Mouse (Mus musculus) right cerebral cortex, adult 18-20 months (tissue): Measurements from ENCODE around the gene Cldn19.

Source experiments
- DNase-seq: peaks from one replicate; pipeline ENCODE4 v3.0.0; 2022; ENCODE audit warnings: mixed read lengths

The Cldn19 gene

GRCm38 (mm10) chr4:119255351-119255750, at the start of gene Cldn19:
Gene Cldn19, plus strand, starts transcription at chr4:119255414.
- no peak for DNase-seq

GRCm38 (mm10) chr4:119216667-119217066, 38.5 kb upstream of the Cldn19 start:
- DNase-seq, result no peak

- DNase-seq, result no peak
Measured at GRCm38 (mm10) chr4:119218169-119218568, 37.0 kb upstream of the Cldn19 start, which contains the start of gene Tmem269. Gene Tmem269, minus strand, starts transcription at chr4:119218217.

GRCm38 (mm10) chr4:119223696-119224095, 31.5 kb upstream of the Cldn19 start:
- DNase-seq, result peak; percentile 41

- DNase-seq, result no peak
Measured at GRCm38 (mm10) chr4:119224534-119224933, 30.7 kb upstream of the Cldn19 start.

GRCm38 (mm10) chr4:119225719-119226118, 29.5 kb upstream of the Cldn19 start:
- DNase-seq, result no peak

- no peak for DNase-seq
Measured at GRCm38 (mm10) chr4:119226751-119227150, 28.5 kb upstream of the Cldn19 start.

GRCm38 (mm10) chr4:119232410-119233255, 22.6 kb upstream of the Cldn19 start, which contains the start of the genes AU022252 and P3h1:
Gene AU022252, minus strand, starts transcription at chr4:119232712.
Gene P3h1, plus strand, starts transcription at chr4:119232915.
- peak; percentile 99 for DNase-seq

GRCm38 (mm10) chr4:119233256-119233901, 21.8 kb upstream of the Cldn19 start:
- DNase-seq, result peak; percentile 57

GRCm38 (mm10) chr4:119234348-119234747, 20.9 kb upstream of the Cldn19 start:
- DNase-seq, result no peak

GRCm38 (mm10) chr4:119238661-119239060, 16.6 kb upstream of the Cldn19 start:
- no peak for DNase-seq

GRCm38 (mm10) chr4:119239181-119239682, 16.0 kb upstream of the Cldn19 start:
- DNase-seq, result peak; percentile 54

- DNase-seq, result peak; percentile 61
Measured at GRCm38 (mm10) chr4:119241664-119242063, 13.6 kb upstream of the Cldn19 start.

GRCm38 (mm10) chr4:119242571-119242970, 12.6 kb upstream of the Cldn19 start:
- DNase-seq, result no peak

- peak; percentile 89 for DNase-seq
Measured at GRCm38 (mm10) chr4:119244468-119245240, 10.6 kb upstream of the Cldn19 start.

GRCm38 (mm10) chr4:119245556-119245955, 9.7 kb upstream of the Cldn19 start:
- peak; percentile 86 for DNase-seq

- DNase-seq, result peak; percentile 43
Measured at GRCm38 (mm10) chr4:119245961-119246360, 9.3 kb upstream of the Cldn19 start.

GRCm38 (mm10) chr4:119246688-119247225, 8.5 kb upstream of the Cldn19 start:
- no peak for DNase-seq

- DNase-seq, result peak; percentile 59
Measured at GRCm38 (mm10) chr4:119247462-119248235, 7.6 kb upstream of the Cldn19 start.

GRCm38 (mm10) chr4:119248407-119248965, 6.7 kb upstream of the Cldn19 start:
- no peak for DNase-seq
